Comparison of ENCODE assay signal across 9 mouse cellular contexts in genomic region chr16:33938311-33939132, GRCm38 (mm10). TPM values are rescaled to one million over a fixed set of nuclear protein-coding genes. Genes with fewer than 3 reads are reported as not detected.
DNase-seq lines count a peak whose midpoint lies in the region; ATAC-seq and TF ChIP-seq lines count a peak whose summit lies in the region.
"Had no signal": no experiment of that assay in that cellular context is flagged by ENCODE, and none has a peak within 500 bp of the region (broad histone marks: within the 10 kb centered on the region; RNA-seq: fewer than 3 reads in every experiment).

No protein-coding gene starts in this region.

- H3K36me3 ChIP-seq in lung, embryonic 14.5 days (ENCODE audit: insufficient read depth): no peaks in the 10 kb centered on the region
- no peaks in the 10 kb centered on the region for H3K36me3 ChIP-seq in heart, postnatal 0 days (replicated peaks; ENCODE audit: control insufficient read depth, insufficient read depth, low read length)

- 53% methylated on average over 12 of the region's 12 CpGs for WGBS in lung, embryonic 14.5 days
- WGBS in heart, postnatal 0 days: 31% methylated on average over 12 of the region's 12 CpGs

- H3K27me3 ChIP-seq in lung, embryonic 14.5 days (ENCODE audit: insufficient read depth, low read length): no peaks in the 10 kb centered on the region
- no peaks in the 10 kb centered on the region for H3K27me3 ChIP-seq in heart, postnatal 0 days (ENCODE audit: control insufficient read depth, insufficient read depth, low read length)
- H3K27me3 ChIP-seq: limb, embryonic 12.5 days had no signal

- no peak overlapping the region for H3K9ac ChIP-seq in lung, embryonic 14.5 days
- no peak overlapping the region for H3K9ac ChIP-seq in heart, postnatal 0 days (replicated peaks; ENCODE audit: low read depth, low read length)
- H3K9ac ChIP-seq: limb, embryonic 12.5 days had no signal

- TF ChIP-seq CTCF in gastrocnemius, adult 2 months (IDR thresholded peaks at IDR 0.05): no peak
- no peak for TF ChIP-seq CTCF in lung, embryonic 14.5 days (IDR thresholded peaks at IDR 0.05; ENCODE audit: low read depth)
- TF ChIP-seq CTCF in heart, postnatal 0 days (IDR thresholded peaks at IDR 0.05; ENCODE audit: low read depth): no peak

- peaks cover 67% of the 10 kb centered on the region for H3K4me1 ChIP-seq in lung, embryonic 14.5 days (ENCODE audit: insufficient read depth)
- H3K4me1 ChIP-seq in heart, postnatal 0 days (ENCODE audit: control insufficient read depth, insufficient read depth): peaks cover 74% of the 10 kb centered on the region

- H3K27ac ChIP-seq in gastrocnemius, adult 2 months: peak overlapping the region; percentile 82
- H3K27ac ChIP-seq in lung, embryonic 14.5 days (ENCODE audit: low read depth): peak overlapping the region; percentile 54; the same call in 1 of the 2 replicates
- peak overlapping the region; percentile 94 for H3K27ac ChIP-seq in heart, postnatal 0 days (ENCODE audit: low read depth)

- DNase-seq in gastrocnemius, adult 2 months: no peak
- DNase-seq in gastrocnemius, adult 18-20 months (ENCODE audit: low spot score): no peak
- no peak for DNase-seq in lung, embryonic 14.5 days
- DNase-seq in lung, postnatal 4 days: no peak
- peak; percentile 53 to 64 for DNase-seq in cerebellum, postnatal 25 days
- peak; percentile 39 for DNase-seq in heart, postnatal 0 days (ENCODE audit: low spot score)
- no peak for DNase-seq in adrenal gland, adult 18-20 months (ENCODE audit: low spot score in 2 of 2)

- no peak overlapping the region for H3K4me3 ChIP-seq in gastrocnemius, adult 2 months
- no peak overlapping the region for H3K4me3 ChIP-seq in lung, embryonic 14.5 days (ENCODE audit: low read depth, low read length)
- no peak overlapping the region for H3K4me3 ChIP-seq in heart, postnatal 0 days (ENCODE audit: low read depth, low read length)
- H3K4me3 ChIP-seq: limb, embryonic 12.5 days had no signal

- H3K9me3 ChIP-seq in lung, embryonic 14.5 days (ENCODE audit: low read depth, low read length): no peaks in the 10 kb centered on the region
- no peaks in the 10 kb centered on the region for H3K9me3 ChIP-seq in heart, postnatal 0 days (replicated peaks; ENCODE audit: control insufficient read depth, low read length)
- H3K9me3 ChIP-seq: limb, embryonic 12.5 days had no signal

- no peak overlapping the region for H3K4me2 ChIP-seq in lung, embryonic 14.5 days
- no peak overlapping the region for H3K4me2 ChIP-seq in heart, postnatal 0 days (ENCODE audit: low read depth, low read length)
- H3K4me2 ChIP-seq: limb, embryonic 12.5 days had no signal

- ATAC-seq in lung, embryonic 14.5 days (ENCODE audit: insufficient read depth): no peak
- no peak for ATAC-seq in heart, postnatal 0 days (ENCODE audit: insufficient read depth, low read depth)
- ATAC-seq in erythroblast, adult 5-6 weeks (replicated peaks; ENCODE audit: low FRiP score, poor library complexity, severe bottlenecking): no peak

- no peak for TF ChIP-seq EP300 in heart, postnatal 0 days (IDR thresholded peaks at IDR 0.05; ENCODE audit: low read depth)

- intact Hi-C loops in gastrocnemius, adult 2 months (cut with DNase I): loop anchor here (5.0 kb wide), 1 partner anchor 46 kb away; no protein-coding TSS in a partner anchor

RNA-seq across cellular contexts. Expression of gene Umps, which starts 28.3 kb away (rescaled TPM):
- total RNA-seq in gastrocnemius, adult 2 months (2021): 1 to 10 TPM; 5.3 to 7.3 TPM
- 1 to 10 TPM; 5.8 to 6.8 TPM for total RNA-seq in gastrocnemius, adult 18-20 months (2021)
- 69.9 and 71.1 TPM in 2 replicates for polyA plus RNA-seq in lung, embryonic 14.5 days (2014; fragmentation: Nextera tagmentation; extraction: Ambion mirVana)
- total RNA-seq in heart, postnatal 0 days (2014; rRNA removed; ENCODE audit: low replicate concordance): 14.3 and 15.0 TPM in 2 replicates
- polyA plus RNA-seq in heart, postnatal 0 days (2015; fragmentation: Nextera tagmentation; extraction: Ambion mirVana): 12.5 and 12.6 TPM in 2 replicates
- 7.5 and 14.2 TPM in 2 replicates for total RNA-seq in erythroblast, adult 5-6 weeks (2015; ENCODE audit: low replicate concordance)
- 11.4 and 13.4 TPM in 2 replicates for total RNA-seq in erythroblast, adult 5-6 weeks (2017; ENCODE audit: low replicate concordance)
- 10 to 100 TPM; 49.1 TPM for total RNA-seq in adrenal gland, adult 18-20 months (2021)

Comparison
In these comparisons a context has a peak if more than half of its experiments do, and no peak if none do; other contexts are left out.
1. DNase-seq: peak in cerebellum, postnatal 25 days (2 of 2) and heart, postnatal 0 days (single experiment); none in gastrocnemius, adult 2 months (single experiment), gastrocnemius, adult 18-20 months (single experiment), lung, embryonic 14.5 days (single experiment), lung, postnatal 4 days (0 of 2) and adrenal gland, adult 18-20 months (0 of 2).
2. Peak in every context shown above with its lines, with median percentiles within 50 percentile points of each other: H3K27ac ChIP-seq.